Mouse (Mus musculus): ENCODE results near the gene Rarres2. TPM values are rescaled to one million over a fixed set of nuclear protein-coding genes. Genes with fewer than 3 reads are reported as not detected.
"Not testable (repeated sequence)": the region's sequence is repeated elsewhere in the genome, so short reads cannot be mapped to it uniquely, and the experiment has no call there.

Gene Rarres2
- polyA plus RNA-seq, 1 experiment, result 95.3 TPM

DNA sequence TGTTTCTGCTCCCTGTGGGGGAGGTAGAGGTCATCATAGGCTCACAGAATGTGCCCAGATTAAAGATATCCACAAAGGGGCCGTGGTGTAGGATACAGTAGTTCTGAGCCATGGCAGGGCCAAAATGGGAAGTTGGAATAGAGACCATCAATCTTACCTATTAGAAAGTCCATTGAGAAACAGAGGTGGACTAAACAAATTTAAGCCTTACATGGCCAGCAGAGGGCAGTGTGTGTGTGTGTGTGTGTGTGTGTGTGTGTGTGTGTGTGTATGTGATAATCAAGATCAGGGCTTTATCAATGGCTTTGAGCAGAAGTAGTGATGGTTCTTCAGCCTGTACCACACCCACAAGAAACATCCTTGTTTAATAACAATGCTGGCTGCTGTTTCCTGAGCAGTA, 26.3 kb downstream of the Rarres2 start:
- 41% methylated on average over 1 of the region's 1 CpGs for WGBS
- DNase-seq (ENCODE audit: low read depth, low spot score), result no peak

DNA sequence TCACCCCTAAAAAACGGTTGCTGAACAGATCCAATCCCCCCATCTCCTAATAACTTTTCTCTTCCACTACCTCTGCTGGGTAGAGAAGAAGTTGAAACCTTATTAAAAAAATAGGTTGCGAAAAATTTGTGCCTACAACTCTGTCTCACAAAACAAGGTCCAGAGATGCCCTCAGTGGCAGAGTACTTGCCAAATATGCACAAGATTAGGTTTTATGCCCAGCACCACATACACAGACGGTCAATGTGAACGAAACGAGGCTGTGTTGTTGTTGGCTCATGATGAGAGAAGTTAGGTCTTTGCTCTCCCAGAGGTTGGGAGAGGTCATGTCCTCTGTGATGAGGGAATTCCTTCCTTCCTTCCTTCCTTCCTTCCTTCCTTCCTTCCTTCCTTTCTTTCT, 27.3 kb downstream of the Rarres2 start:
- no peak for DNase-seq (ENCODE audit: low read depth, low spot score)
- 54% methylated on average over 5 of the region's 5 CpGs for WGBS

DNA sequence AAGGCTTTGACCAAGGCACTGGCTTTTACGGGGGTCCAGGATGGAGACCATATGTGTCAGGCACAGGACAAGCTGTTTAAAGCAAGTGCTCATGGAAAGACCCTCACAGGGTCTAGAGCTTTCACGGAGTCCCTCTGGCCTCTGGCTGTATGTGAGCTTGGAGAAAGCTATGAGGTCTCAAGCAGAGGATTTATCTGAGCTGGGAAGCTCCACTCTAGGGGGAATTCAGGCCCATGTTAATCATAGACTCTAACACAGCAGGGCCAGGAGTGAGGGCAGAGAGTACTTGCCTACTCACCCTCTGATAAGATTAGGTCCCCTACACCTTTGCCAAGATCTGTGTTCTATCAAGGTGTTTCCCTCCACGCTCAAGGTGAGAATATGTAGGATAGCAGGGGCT, 30.0 kb downstream of the Rarres2 start:
- 83% methylated on average over 3 of the region's 3 CpGs for WGBS
- DNase-seq (ENCODE audit: low read depth, low spot score), result no peak

DNA sequence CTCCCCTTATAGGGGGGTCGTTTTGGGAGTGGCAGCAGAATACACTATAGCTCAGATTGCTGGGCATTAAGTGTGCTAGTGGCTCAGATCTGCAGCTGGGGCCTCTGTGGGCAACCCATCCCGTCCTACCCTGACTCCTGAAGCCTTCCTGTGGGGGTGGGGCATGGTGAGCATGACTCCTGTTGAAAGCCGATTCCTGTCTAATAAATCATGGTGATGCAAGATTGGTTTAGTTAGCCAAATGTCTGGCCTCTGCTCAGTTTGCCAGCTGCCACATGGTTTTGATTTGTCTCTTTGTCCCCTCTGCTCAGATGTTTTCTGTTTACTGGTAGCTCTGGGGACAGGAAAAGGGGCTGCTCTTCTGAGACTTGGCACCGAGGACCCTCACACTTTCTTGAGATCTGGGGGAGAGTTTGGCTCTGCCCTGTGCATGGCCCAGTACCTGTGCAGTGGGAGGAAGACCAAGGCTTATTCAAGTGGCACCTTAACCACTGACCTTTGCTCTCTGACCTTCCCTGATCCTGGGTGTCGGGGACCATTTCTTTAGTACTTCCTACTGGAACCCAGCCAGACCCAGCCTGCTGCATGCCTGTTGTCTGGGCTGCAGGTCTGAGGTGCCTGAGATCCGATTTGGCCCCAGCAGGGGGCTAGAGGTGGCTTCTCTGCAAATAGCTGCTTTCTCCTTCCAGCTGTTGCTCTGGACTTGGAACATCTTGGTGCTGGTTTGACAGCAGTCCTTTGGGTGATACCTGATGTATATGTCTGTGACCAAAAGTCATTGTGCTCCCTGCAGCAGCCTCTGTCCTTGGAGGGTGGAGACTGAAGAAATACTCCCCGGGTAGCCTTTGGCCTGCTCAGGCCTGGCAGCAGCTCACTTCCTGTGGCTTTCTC, 30.8 kb downstream of the Rarres2 start:
- WGBS, result 21% methylated on average over 7 of the region's 7 CpGs
- DNase-seq (ENCODE audit: low read depth, low spot score), result no peak

DNA sequence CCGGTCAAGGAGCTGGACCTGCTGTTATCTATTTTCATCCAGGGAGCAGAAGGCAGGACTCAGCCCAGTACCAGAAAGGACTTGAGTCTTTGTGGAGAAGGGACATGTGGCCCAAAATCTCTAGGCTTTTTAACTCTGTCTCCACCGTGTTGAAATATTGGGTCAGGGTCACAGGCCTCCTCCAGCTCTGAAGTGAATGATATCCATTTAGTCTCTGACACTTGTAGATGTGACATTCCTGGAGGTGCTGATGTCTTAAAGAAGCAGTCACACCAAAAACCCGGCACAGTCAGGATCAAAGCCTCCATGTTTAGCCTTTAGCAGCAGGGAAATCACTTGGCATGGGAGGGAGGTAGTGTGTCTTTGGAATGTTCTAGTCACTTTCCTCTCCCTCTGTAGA, 31.9 kb downstream of the Rarres2 start:
- no peak for DNase-seq (ENCODE audit: low read depth, low spot score)
- WGBS, result 78% methylated on average over 3 of the region's 3 CpGs

DNA sequence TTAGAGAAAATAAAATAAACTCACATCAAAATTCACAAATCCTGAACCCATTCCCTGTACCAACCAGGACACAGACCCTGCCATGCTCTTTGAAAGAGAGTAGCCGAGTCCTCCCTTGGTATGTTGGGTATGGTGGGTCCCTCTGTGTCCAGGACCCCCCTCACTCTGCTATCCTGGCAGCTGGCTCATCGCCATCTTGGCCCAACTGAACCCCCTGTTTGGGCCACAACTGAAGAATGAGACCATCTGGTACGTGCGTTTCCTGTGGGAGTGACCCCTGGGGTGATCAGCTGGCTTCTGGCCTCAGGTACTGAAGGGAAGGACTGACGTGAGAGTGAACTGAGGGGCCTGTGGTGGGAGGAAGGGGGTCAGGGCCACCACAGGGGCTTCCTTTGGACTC, 32.7 kb downstream of the Rarres2 start:
- 84% methylated on average over 5 of the region's 5 CpGs for WGBS
- DNase-seq (ENCODE audit: low read depth, low spot score), result no peak

DNA sequence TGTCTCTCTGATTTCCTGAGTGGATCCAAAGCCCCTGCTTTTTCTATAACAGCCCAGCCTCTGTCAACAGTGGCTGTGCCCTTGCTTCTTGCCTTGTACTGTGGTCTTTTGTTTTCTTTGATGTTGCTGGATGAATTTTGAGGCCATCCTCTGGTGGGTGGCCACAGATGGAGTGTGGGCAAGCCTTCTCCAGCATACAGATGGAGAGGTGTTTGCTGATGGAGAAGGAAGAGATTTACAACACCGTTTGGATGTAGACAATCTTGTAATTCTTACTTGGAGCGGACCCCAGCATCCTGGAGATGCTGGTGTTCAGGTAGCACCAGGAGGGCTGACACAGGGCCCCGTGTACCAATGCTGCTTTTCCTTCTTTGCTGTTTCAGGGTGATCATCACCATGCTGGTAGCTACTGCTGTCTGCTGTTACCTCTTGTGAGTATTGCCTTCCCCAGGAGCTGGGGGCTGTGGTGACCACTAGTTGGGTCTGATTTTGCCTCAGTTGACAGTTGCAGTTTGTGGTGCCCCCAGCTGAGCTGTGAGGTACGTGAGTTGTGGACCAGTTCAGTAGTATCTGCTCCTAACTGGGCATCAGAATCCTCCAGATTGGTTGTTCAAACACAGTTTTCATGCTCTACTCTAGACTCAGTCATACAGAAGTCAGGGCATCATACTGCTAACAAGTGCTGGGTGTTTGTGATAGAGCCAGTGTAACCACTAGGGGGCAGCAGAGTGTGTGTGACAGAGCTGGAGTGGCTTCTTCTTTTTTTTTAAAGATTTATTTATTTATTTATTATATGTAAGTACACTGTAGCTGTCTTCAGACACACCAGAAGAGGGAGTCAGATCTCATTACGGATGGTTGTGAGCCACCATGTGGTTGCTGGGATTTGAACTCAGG, 33.5 kb downstream of the Rarres2 start:
- 70% methylated on average over 5 of the region's 5 CpGs for WGBS
- no peak for DNase-seq (ENCODE audit: low read depth, low spot score)

DNA sequence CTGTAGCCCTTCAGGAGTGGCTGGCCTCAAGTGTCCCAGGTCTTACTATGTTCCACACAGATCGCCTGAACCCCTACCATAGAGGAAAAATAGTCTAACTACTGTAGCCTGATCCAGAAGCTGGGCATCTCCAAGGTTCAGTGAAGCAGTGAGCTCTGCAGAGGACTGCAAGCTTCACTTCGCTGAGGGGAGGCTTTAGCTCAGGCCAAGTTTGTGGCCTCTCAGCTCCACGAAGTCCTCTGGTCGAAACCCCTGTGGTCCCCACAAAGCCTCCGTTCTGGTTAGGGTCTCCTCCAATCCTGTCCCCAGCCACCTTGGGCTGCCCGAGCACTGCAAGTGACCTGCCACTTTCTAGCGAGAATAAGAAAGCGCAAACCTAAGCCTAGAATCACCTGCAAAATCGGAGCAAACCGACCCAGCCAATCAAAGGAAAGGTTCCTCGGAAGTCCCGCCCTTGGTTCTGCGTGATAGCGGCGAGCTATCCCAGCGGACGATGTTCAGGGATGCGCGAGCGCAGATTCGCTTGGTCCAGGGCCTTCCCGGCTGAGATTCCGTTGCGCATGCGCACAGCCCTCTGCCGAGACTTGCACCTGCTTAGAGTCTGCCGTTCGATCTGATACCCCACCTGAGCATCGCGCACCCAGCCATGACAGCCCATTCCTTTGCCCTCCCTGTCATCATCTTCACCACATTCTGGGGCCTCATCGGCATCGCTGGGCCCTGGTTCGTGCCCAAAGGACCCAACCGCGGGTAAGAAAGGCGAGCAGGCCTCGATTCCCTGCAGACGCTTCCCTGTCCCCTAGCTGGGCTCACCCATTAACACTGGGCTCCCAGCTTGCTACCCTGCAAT, 35.3 kb downstream of the Rarres2 start, which contains the start of gene Atp6v0e2:
Atp6v0e2 (plus strand) TSS at position 511 of the 850 bp plus-strand sequence.
- no peak for DNase-seq (ENCODE audit: low read depth, low spot score)
- 12% methylated on average over 38 of the region's 38 CpGs for WGBS

DNA sequence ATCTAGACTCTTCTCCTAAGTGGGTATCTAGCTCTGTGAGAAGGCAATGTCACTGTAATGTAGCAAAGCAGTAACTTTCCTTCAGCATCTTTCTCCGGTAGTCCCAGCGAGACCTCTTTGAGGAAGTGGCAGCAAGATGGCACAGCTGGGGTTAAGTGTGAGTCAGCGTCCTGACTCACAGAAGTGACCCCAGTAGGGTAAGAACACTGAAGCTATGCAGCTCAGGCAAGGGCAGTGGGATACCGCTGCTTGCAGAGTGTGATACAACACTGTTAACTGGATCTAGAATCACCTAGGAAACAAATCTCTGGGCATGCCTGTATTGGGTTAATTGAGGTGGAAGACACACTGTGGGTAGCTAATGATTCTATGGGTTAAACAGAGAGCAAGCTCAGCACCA, 36.5 kb downstream of the Rarres2 start:
- no peak for DNase-seq (ENCODE audit: low read depth, low spot score)
- 68% methylated on average over 4 of the region's 4 CpGs for WGBS

DNA sequence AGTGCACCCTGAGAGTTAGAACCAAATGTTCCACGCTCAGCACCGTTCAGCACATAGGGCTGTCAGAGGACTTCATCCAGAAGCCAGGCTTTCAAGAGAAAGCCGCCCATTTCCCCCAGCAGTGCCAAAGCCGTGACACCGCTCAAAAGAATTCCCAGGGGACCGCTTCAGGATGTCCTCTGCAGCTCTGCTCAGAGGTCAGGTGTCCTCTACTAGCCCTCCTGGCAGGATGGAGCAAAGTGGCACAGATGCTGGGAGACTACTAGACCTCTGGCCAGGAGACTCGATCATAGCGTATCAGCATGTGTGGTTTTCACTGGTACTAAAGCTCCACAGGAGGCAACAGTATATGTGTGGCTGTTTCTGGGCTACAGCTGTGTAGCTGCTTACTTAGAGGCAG, 37.7 kb downstream of the Rarres2 start:
- 82% methylated on average over 8 of the region's 8 CpGs for WGBS
- DNase-seq (ENCODE audit: low read depth, low spot score), result no peak

DNA sequence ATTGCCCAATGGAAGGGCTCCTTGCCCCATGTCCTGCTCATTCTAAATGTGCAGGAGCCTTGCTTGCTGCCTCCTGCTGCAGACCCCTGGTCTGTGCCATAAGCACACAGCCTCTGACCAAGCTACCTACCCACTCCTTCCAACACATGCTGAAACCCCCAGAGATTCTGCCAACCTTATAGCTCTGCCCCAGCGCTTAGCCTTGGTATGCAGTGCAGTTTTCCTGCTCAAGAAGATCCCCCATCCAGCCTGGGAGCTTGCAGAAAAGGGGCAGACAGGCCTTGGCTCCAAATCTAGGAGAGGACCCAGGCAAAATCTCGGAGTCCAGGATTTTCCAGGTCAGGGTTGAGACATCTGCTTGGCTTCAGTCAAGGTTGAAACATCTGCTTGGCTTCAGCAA, 39.1 kb downstream of the Rarres2 start:
- WGBS, result 78% methylated on average over 2 of the region's 2 CpGs
- no peak for DNase-seq (ENCODE audit: low read depth, low spot score)

DNA sequence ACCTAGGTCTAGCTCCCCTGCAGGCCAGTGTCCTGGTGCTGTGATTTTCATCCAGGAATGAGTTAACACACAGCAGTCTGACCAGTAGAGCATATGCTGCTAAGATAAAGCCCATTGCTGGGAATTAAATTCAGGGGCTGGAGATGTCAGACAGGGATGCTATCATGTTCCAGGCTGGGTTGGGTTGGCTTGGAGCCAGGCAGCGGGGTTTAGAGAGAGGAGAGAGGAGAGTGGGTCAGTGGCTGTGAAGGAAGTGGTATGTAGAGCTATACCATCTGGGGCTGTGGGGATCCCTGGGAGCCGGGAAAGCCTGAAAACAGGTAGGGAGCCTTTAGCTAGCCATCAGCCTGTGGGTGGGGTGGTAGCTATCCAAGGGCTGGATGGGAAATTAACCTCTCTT, 41.7 kb downstream of the Rarres2 start:
- 70% methylated on average over 2 of the region's 2 CpGs for WGBS
- no peak for DNase-seq (ENCODE audit: low read depth, low spot score)

DNA sequence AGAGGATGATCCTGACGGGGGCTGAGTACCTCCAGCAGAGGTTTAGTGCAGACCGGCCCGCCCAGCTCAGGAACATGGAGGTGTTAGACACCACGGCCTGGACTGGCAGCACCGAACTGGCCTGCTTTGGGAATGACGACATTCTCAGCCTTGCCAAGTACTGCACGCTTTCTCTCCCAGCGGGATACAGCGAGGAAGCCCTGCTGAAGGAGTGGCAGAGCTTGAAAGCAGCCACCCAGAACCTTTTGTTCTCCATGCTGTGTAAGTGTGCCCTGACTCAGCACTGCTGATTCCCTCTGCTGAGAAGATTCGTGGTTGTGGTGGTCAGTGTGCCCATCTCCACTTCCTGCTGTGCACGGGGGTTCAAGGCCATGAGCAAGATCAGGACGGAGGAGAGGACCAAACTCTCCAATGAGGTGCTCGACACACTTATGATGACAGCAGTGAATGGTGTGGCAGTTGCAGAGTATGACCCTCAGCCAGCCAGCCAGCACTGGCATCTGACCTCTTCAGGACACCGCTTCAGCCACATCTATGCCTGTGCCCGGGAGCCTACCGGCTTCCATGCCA, 42.6 kb downstream of the Rarres2 start:
- DNase-seq (ENCODE audit: low read depth, low spot score), result no peak
- WGBS, result 87% methylated on average over 16 of the region's 16 CpGs

DNA sequence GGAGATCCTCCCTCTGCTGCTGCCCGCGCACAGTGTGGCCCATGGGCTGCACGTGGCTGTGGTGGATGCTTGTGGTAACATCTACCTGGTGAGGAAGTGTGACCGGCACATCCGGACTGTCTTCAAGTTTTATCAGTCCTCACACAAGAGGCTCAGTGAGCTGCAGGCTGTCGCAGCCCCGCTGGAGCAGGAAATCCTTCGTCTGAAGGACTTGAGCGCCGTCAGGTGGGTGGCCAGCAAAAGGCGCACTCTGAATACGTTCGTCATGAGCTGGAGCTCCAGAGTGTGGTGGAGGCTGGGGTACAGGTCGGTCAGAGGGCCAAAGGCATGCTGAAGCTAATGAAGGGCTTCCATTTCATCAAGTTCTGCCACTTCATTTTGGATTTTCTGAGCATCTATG, 43.3 kb downstream of the Rarres2 start:
- WGBS, result 77% methylated on average over 14 of the region's 14 CpGs
- no peak for DNase-seq (ENCODE audit: low read depth, low spot score)

DNA sequence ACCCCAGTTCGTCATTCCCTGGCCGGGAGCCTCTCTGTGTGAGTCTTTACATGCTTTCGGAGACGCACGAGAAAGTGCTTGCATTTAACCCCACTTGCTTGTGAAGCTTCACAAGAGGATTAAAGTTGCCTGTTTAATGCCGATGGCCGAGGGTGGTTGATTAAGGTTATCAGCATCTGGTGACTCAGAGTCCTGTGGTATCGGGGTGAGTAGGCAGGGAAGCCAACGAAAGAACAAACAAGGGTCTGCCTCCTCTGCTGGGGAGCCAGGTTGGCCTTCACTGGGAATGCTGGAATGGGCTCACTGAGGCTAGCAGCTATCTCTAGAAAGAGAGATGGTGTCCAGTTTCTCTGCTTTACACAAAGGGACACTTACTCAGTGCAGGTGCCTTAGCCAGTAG, 44.7 kb downstream of the Rarres2 start:
- no peak for DNase-seq (ENCODE audit: low read depth, low spot score)
- WGBS, result 93% methylated on average over 9 of the region's 9 CpGs

DNA sequence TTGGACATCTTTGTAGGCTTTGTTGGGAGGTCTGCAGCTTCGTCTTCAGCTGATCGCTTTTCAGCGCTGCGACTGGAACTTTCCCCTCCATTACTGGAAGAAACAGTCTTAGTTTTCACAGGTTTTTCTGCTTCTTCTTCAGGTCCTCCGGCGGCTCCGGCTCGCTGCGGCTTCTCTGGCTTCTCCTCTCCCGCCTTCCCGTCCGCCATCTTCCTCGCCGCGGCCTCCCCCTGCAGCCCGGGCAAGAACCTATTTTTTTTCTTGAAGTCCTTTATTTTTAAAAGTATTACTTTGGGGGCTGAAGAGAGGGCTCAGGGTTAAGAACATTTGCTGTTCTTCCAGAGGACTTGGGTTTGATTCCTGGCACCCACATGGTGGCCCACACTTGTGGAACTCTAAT, 47.7 kb downstream of the Rarres2 start:
- 97% methylated on average over 16 of the region's 16 CpGs for whole genome bisulfite sequencing
- not testable (repeated sequence) for DNase-seq (ENCODE audit: low read depth, low spot score)
